Mouse (Mus musculus) heart, adult 2 months (tissue): ENCODE results near the gene Tmem223.

Experiments
- CTCF ChIP-seq: fragments of 200-600 bp; IDR thresholded peaks from 2 replicates; pipeline ENCODE4 v1.8.1; 2022; ENCODE audit warnings: antibody characterized with exemption, mild to moderate bottlenecking, moderate library complexity
- EP300 ChIP-seq: fragments of 200-500 bp; IDR thresholded peaks from 2 replicates; pipeline ENCODE4 v1.6.1; 2011; ENCODE audit warnings: low read depth, low read length, control low read depth; ENCODE audit not compliant: insufficient read depth

DNA sequence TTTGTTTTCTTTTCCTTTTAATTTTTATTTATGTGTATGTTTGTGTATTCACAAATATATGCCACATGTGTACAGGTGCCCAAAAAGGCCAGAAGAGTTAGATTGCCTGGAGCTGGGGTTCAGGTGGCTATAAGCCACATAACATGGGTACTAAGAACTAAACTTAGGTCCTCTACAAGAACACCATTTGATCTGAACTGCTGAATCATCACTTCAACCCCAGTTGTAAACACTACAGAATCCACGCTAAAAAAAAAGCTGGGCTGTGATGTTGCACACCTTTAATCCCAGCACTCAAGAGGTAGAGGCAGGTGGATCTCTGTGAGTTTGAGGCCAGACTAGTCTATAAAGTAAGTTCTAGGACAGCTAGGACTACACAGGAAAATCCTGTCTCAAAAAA lies 49.4 kb upstream of the Tmem223 start:
- no peak for TF ChIP-seq CTCF
- TF ChIP-seq EP300 = no peak
